8 mouse cellular contexts compared by ENCODE assay signal in genomic region chrX:134600659-134601379, GRCm38 (mm10). TPM values are rescaled to one million over a fixed set of nuclear protein-coding genes. Genes with fewer than 3 reads are reported as not detected.
DNase-seq lines count a peak whose midpoint lies in the region; ATAC-seq and TF ChIP-seq lines count a peak whose summit lies in the region.

TSS of gene Gla (minus strand) at chrX:134601125.
TSS of gene Hnrnph2 (plus strand) at chrX:134601179.

- H3K27me3 ChIP-seq in Patski: peaks cover 7% of the 10 kb centered on the region
- H3K27me3 ChIP-seq in hindbrain, embryonic 13.5 days: no peaks in the 10 kb centered on the region

- no peaks in the 10 kb centered on the region for H3K36me3 ChIP-seq in hindbrain, embryonic 13.5 days

- DNase-seq in Patski (ENCODE audit: low read depth, low spot score): peak; percentile 86
- DNase-seq in cerebellum, postnatal 14 days: peak; percentile 86 to 91
- DNase-seq in frontal cortex, postnatal 14 days (ENCODE audit: low spot score in 2 of 2): peak; percentile 83 to 93
- peak; percentile 55 to 66 for DNase-seq in layer of hippocampus, postnatal 25 days (ENCODE audit: extremely low spot score in 1 of 2, low spot score in 1 of 2)
- peak; percentile 95 for DNase-seq in lung, postnatal 25 days (ENCODE audit: low spot score)
- DNase-seq in retina, embryonic 14.5 days (ENCODE audit: low spot score): peak; percentile 91
- peak; percentile 82 for DNase-seq in thymus, postnatal 4 days

- H3K4me2 ChIP-seq in hindbrain, embryonic 13.5 days: peak within 1 kb of the TSS; percentile 56

- CTCF ChIA-PET in Patski (lab: Charles Lee): interaction anchor here (1.1 to 2.0 kb wide), 5 partner anchors 8 to 60 kb away, joined by 3 to 9 read pairs (median 5); partner anchors contain the start of gene Rpl36a

- peak within 1 kb of the TSS; percentile 69 for H3K9ac ChIP-seq in hindbrain, embryonic 13.5 days

- ATAC-seq in Patski: peak; percentile 91
- ATAC-seq in hindbrain, embryonic 13.5 days (ENCODE audit: low FRiP score): peak; percentile 98

- no peak for TF ChIP-seq CTCF in Patski (IDR thresholded peaks at IDR 0.05)

- 15% methylated on average over 33 of the region's 33 CpGs for WGBS in hindbrain, embryonic 13.5 days

- H3K4me1 ChIP-seq in hindbrain, embryonic 13.5 days (replicated peaks): peaks cover 22% of the 10 kb centered on the region

- in situ Hi-C loops in Patski (cut with MboI; ENCODE audit: low pct_unique_long_range_greater_than_20kb): no loop called here

- POLR2A ChIA-PET in Patski (lab: Charles Lee): interaction anchor here (1.1 to 1.3 kb wide), 3 partner anchors 10 to 15 kb away, joined by 3 to 5 read pairs (median 3); partner anchors contain the start of gene Rpl36a

- no peaks in the 10 kb centered on the region for H3K9me3 ChIP-seq in hindbrain, embryonic 13.5 days

- peak within 1 kb of the TSS; percentile 49 for H3K4me3 ChIP-seq in hindbrain, embryonic 13.5 days

- peak within 1 kb of the TSS; percentile 95 for H3K27ac ChIP-seq in hindbrain, embryonic 13.5 days

RNA-seq across cellular contexts. Expression of gene Gla, which starts in this region (rescaled TPM):
- polyA plus RNA-seq in Patski (2021): 26.9 TPM
- 3.1 and 3.5 TPM in 2 replicates for polyA plus RNA-seq in hindbrain, embryonic 13.5 days (2015; fragmentation: Nextera tagmentation; extraction: Ambion mirVana)
- 1 to 10 TPM; 7.3 to 8.5 TPM for total RNA-seq in layer of hippocampus, postnatal 25 days (2021)

RNA-seq across cellular contexts. Expression of gene Hnrnph2, which starts in this region (rescaled TPM):
- 133 TPM for polyA plus RNA-seq in Patski (2021)
- 170 TPM in 2 replicates for polyA plus RNA-seq in hindbrain, embryonic 13.5 days (2015; fragmentation: Nextera tagmentation; extraction: Ambion mirVana)
- 100 to 1,000 TPM; 155 to 158 TPM for total RNA-seq in layer of hippocampus, postnatal 25 days (2021)

Comparison
In these comparisons a context has a peak if more than half of its experiments do, and no peak if none do; other contexts are left out.
1. Peak in every context shown above with its lines: DNase-seq, ATAC-seq, H3K4me3 ChIP-seq and H3K27ac ChIP-seq.